Mouse (Mus musculus): Measurements from ENCODE around the gene Wwox.

DNA sequence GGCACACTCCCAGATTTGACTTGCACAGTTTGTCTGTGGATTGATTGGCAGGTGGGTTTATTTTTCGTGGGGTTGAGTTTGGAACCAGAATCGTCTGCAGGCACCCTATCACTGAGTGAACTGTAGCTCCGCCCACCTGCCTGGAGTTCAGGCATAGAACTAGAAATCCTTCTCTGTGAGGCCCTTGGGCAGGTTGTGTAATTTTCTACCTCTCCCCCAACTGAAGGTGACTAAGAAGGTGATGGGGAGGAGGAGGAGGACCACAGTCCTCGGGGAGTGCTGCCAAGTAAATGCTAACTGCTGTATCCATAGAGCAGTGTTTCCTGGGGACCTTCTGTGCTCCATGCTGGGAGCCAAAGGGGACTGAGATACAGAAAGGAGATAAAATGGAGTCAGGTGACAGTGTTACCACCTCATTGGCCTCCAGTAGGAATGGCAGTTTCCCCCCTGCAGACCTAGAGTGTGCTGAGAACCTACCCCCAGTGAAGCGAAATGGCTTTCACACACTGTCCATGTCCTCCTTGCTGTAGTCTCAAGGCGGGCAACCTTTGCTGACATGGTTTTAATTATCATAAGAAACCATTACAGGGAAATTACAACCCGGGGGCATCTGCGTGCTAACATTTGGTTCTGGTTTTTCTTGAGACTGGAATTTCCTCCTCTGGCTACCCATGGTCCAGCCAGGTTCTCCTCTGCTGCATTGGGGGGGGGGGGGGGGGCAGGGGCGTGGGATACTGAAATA, 195.4 kb downstream of the Wwox start:
- TF ChIP-seq POLR2A (IDR thresholded peaks at IDR 0.05; ENCODE audit: control insufficient read depth, low read depth, low read length) (no peak), CTCF (IDR thresholded peaks at IDR 0.05; ENCODE audit: control insufficient read depth, insufficient read depth, insufficient replicate concordance, low read depth, low read length) (no peak)
